Mouse (Mus musculus) embryonic facial prominence, embryonic 13.5 days (tissue): Measurements from ENCODE around the gene Itpka. TPM values are rescaled to one million over a fixed set of nuclear protein-coding genes. Genes with fewer than 3 reads are reported as not detected.
"Not testable (repeated sequence)": the region's sequence is repeated elsewhere in the genome, so short reads cannot be mapped to it uniquely, and the experiment has no call there.

ENCODE experiments used
- ATAC-seq: fragments of 200-750 bp; cut with Nextera tagmentation; 2 replicates; pipeline ENCODE4 v1.8.0; 2017; ENCODE audit warnings: low read depth; ENCODE audit not compliant: insufficient number of reproducible peaks, insufficient read depth, low FRiP score, low TSS enrichment
- H3K27ac ChIP-seq: fragments of 300-500 bp; sonication (generic); 2 replicates; pipeline ENCODE4 v1.5.1; 2015; ENCODE audit warnings: moderate library complexity, mild to moderate bottlenecking, inconsistent platforms
- H3K27me3 ChIP-seq: fragments of 300-500 bp; sonication (generic); 2 replicates; pipeline ENCODE4 v1.6.1; 2015; ENCODE audit warnings: mild to moderate bottlenecking, inconsistent platforms
- H3K36me3 ChIP-seq: fragments of 300-500 bp; sonication (generic); 2 replicates; pipeline ENCODE4 v1.6.1; 2015; ENCODE audit warnings: mild to moderate bottlenecking, inconsistent platforms
- H3K4me1 ChIP-seq: fragments of 300-500 bp; sonication (generic); 2 replicates; pipeline ENCODE4 v1.6.1; 2015; ENCODE audit warnings: inconsistent platforms
- H3K4me2 ChIP-seq: fragments of 300-500 bp; sonication (generic); 2 replicates; pipeline ENCODE4 v1.6.1; 2015; ENCODE audit warnings: moderate library complexity, mild to moderate bottlenecking, inconsistent platforms
- H3K4me3 ChIP-seq: fragments of 300-500 bp; sonication (generic); 2 replicates; pipeline ENCODE4 v1.5.1; 2015; ENCODE audit warnings: mild to moderate bottlenecking, inconsistent platforms
- H3K9ac ChIP-seq: fragments of 300-500 bp; sonication (generic); 2 replicates; pipeline ENCODE4 v1.6.1; 2015; ENCODE audit warnings: mild to moderate bottlenecking, inconsistent platforms
- H3K9me3 ChIP-seq: fragments of 300-500 bp; sonication (generic); 2 replicates; pipeline ENCODE4 v1.6.1; 2016; ENCODE audit warnings: inconsistent platforms
- WGBS: fragments of 180-500 bp; shearing (Covaris S2); methylation state at CpG from one replicate; pipeline ENCODE4 v1.1.7; 2015; ENCODE audit warnings: mixed read lengths; 5-methylcytosine and 5-hydroxymethylcytosine counted together
- polyA plus RNA-seq: library from polyadenylated mRNA; unstranded; fragments of >200 nt; fragmentation: Nextera tagmentation; extraction: Ambion mirVana; gene quantifications from 2 replicates; pipeline ENCODE4 v1.2.1, GENCODE M21; 2015

Gene Itpka
- 0.76 TPM in 1 of 2 replicates, not detected in the other for polyA plus RNA-seq

- Histone ChIP-seq H3K4me3 (peak within 1 kb of the TSS; percentile 68), H3K4me1 (peaks cover 41% of the 10 kb centered on the region), H3K4me2 (peak within 1 kb of the TSS; percentile 100), H3K9ac (peak within 1 kb of the TSS; percentile 69), H3K27me3 (peaks cover 70% of the 10 kb centered on the region), H3K36me3 (no peaks in the 10 kb centered on the region), H3K27ac (peak within 1 kb of the TSS; percentile 19; the same call in 1 of the 2 replicates), H3K9me3 (no peaks in the 10 kb centered on the region)
- under 1% methylated on average over 39 of the region's 53 CpGs for WGBS
- peak; percentile 70 for ATAC-seq
Observed at GRCm38 (mm10) chr2:119741581-119742411, at the start of gene Itpka. TSS of gene Itpka (plus strand) at chr2:119742337.

GRCm38 (mm10) chr2:119694826-119695225 lies 47.3 kb upstream of the Itpka start:
- WGBS: 89% methylated on average over 2 of the region's 2 CpGs
- no peak overlapping the region for H3K4me2 ChIP-seq
- H3K9ac ChIP-seq: no peak overlapping the region
- H3K4me1 ChIP-seq: no peaks in the 10 kb centered on the region
- no peak for ATAC-seq
- no peak overlapping the region for H3K27ac ChIP-seq
- H3K4me3 ChIP-seq: no peak overlapping the region
- no peaks in the 10 kb centered on the region for H3K9me3 ChIP-seq
- peaks cover 33% of the 10 kb centered on the region for H3K36me3 ChIP-seq
- H3K27me3 ChIP-seq: no peaks in the 10 kb centered on the region

GRCm38 (mm10) chr2:119696111-119696510 lies 46.0 kb upstream of the Itpka start:
- Histone ChIP-seq H3K27ac (no peak overlapping the region), H3K27me3 (no peaks in the 10 kb centered on the region), H3K4me3 (no peak overlapping the region), H3K36me3 (peaks cover 43% of the 10 kb centered on the region), H3K4me2 (no peak overlapping the region), H3K9ac (no peak overlapping the region), H3K9me3 (no peaks in the 10 kb centered on the region), H3K4me1 (no peaks in the 10 kb centered on the region)
- whole genome bisulfite sequencing: 100% methylated on average over 1 of the region's 1 CpGs
- ATAC-seq: no peak

GRCm38 (mm10) chr2:119698472-119698871 lies 43.7 kb upstream of the Itpka start:
- Histone ChIP-seq H3K27me3 (no peaks in the 10 kb centered on the region), H3K4me3 (no peak overlapping the region), H3K9ac (no peak overlapping the region), H3K27ac (no peak overlapping the region), H3K4me2 (no peak overlapping the region), H3K36me3 (peaks cover 42% of the 10 kb centered on the region), H3K9me3 (no peaks in the 10 kb centered on the region), H3K4me1 (no peaks in the 10 kb centered on the region)
- WGBS: 85% methylated on average over 2 of the region's 2 CpGs
- ATAC-seq: no peak

GRCm38 (mm10) chr2:119699962-119700361 lies 42.2 kb upstream of the Itpka start:
- Histone ChIP-seq H3K36me3 (peaks cover 45% of the 10 kb centered on the region), H3K4me2 (no peak overlapping the region)
- no peak for ATAC-seq

GRCm38 (mm10) chr2:119703171-119703570 lies 39.0 kb upstream of the Itpka start:
- Histone ChIP-seq H3K4me3 (no peak overlapping the region), H3K9ac (no peak overlapping the region), H3K27ac (no peak overlapping the region), H3K27me3 (no peaks in the 10 kb centered on the region), H3K4me2 (no peak overlapping the region), H3K36me3 (peaks cover 66% of the 10 kb centered on the region), H3K4me1 (no peaks in the 10 kb centered on the region), H3K9me3 (no peaks in the 10 kb centered on the region)
- ATAC-seq: no peak
- WGBS: 93% methylated on average over 2 of the region's 2 CpGs

More at GRCm38 (mm10) chr2:119699962-119700361, 42.2 kb upstream of the Itpka start:
- no peak overlapping the region for H3K4me3 ChIP-seq
- WGBS: 93% methylated on average over 3 of the region's 3 CpGs
- no peak overlapping the region for H3K9ac ChIP-seq
- H3K9me3 ChIP-seq: no peaks in the 10 kb centered on the region
- no peaks in the 10 kb centered on the region for H3K4me1 ChIP-seq
- H3K27me3 ChIP-seq: no peaks in the 10 kb centered on the region
- no peak overlapping the region for H3K27ac ChIP-seq

- Histone ChIP-seq H3K36me3 (peaks cover 76% of the 10 kb centered on the region), H3K4me3 (no peak overlapping the region), H3K9ac (no peak overlapping the region), H3K4me1 (no peaks in the 10 kb centered on the region), H3K4me2 (no peak overlapping the region), H3K9me3 (no peaks in the 10 kb centered on the region), H3K27me3 (no peaks in the 10 kb centered on the region), H3K27ac (no peak overlapping the region)
- 87% methylated on average over 3 of the region's 3 CpGs for WGBS
- ATAC-seq: no peak
Observed at GRCm38 (mm10) chr2:119707676-119708075, 34.5 kb upstream of the Itpka start.

- Histone ChIP-seq H3K27ac (no peak overlapping the region), H3K4me2 (no peak overlapping the region), H3K9me3 (no peaks in the 10 kb centered on the region), H3K4me1 (no peaks in the 10 kb centered on the region), H3K36me3 (peaks cover 80% of the 10 kb centered on the region), H3K9ac (no peak overlapping the region), H3K27me3 (no peaks in the 10 kb centered on the region), H3K4me3 (no peak overlapping the region)
- no peak for ATAC-seq
- 93% methylated on average over 3 of the region's 3 CpGs for WGBS
Observed at GRCm38 (mm10) chr2:119710011-119710410, 32.1 kb upstream of the Itpka start.

GRCm38 (mm10) chr2:119715868-119716267 lies 26.3 kb upstream of the Itpka start:
- not testable (repeated sequence) for H3K4me1 ChIP-seq, H3K4me3 ChIP-seq, H3K27me3 ChIP-seq, H3K9me3 ChIP-seq, ATAC-seq, H3K9ac ChIP-seq, H3K4me2 ChIP-seq, H3K27ac ChIP-seq
- WGBS: 95% methylated on average over 2 of the region's 2 CpGs
- peaks cover 82% of the 10 kb centered on the region for H3K36me3 ChIP-seq

GRCm38 (mm10) chr2:119721070-119721469 lies 21.1 kb upstream of the Itpka start:
- Histone ChIP-seq H3K4me3 (no peak overlapping the region), H3K27me3 (no peaks in the 10 kb centered on the region), H3K4me2 (no peak overlapping the region), H3K27ac (no peak overlapping the region), H3K9me3 (no peaks in the 10 kb centered on the region), H3K4me1 (no peaks in the 10 kb centered on the region), H3K9ac (no peak overlapping the region), H3K36me3 (peaks cover 85% of the 10 kb centered on the region)
- WGBS: 97% methylated on average over 8 of the region's 8 CpGs
- ATAC-seq: no peak

- Histone ChIP-seq H3K4me1 (no peaks in the 10 kb centered on the region), H3K4me2 (no peak overlapping the region), H3K4me3 (no peak overlapping the region), H3K27ac (no peak overlapping the region), H3K9me3 (no peaks in the 10 kb centered on the region), H3K36me3 (peaks cover 91% of the 10 kb centered on the region), H3K27me3 (no peaks in the 10 kb centered on the region), H3K9ac (no peak overlapping the region)
- no peak for ATAC-seq
- WGBS: 88% methylated on average over 3 of the region's 3 CpGs
Observed at GRCm38 (mm10) chr2:119727762-119728416, 14.2 kb upstream of the Itpka start.

GRCm38 (mm10) chr2:119730735-119731134 lies 11.4 kb upstream of the Itpka start:
- ATAC-seq: no peak
- Histone ChIP-seq H3K9me3 (no peaks in the 10 kb centered on the region), H3K27me3 (no peaks in the 10 kb centered on the region), H3K36me3 (peaks cover 96% of the 10 kb centered on the region), H3K4me3 (no peak overlapping the region), H3K9ac (no peak overlapping the region), H3K4me1 (no peaks in the 10 kb centered on the region), H3K27ac (no peak overlapping the region), H3K4me2 (no peak overlapping the region)
- 91% methylated on average over 4 of the region's 4 CpGs for WGBS
